Mouse (Mus musculus) lung, embryonic 14.5 days (tissue): ENCODE results near the gene Uba52. TPM values are rescaled to one million over a fixed set of nuclear protein-coding genes. Genes with fewer than 3 reads are reported as not detected.

Experiments
- ATAC-seq: fragments of 200-750 bp; cut with Nextera tagmentation; 2 replicates; pipeline ENCODE4 v1.8.0; 2017; ENCODE audit warnings: mild to moderate bottlenecking, moderate TSS enrichment, moderate library complexity; ENCODE audit not compliant: insufficient read depth
- DNase-seq: peaks from one replicate; pipeline ENCODE4 v3.0.0-alpha.2; 2015
- H3K27ac ChIP-seq: fragments of 300-500 bp; sonication (generic); 2 replicates; pipeline ENCODE4 v1.5.1; 2014; ENCODE audit warnings: low read depth, mild to moderate bottlenecking, moderate library complexity
- H3K27me3 ChIP-seq: fragments of 300-500 bp; sonication (generic); 2 replicates; pipeline ENCODE4 v1.6.1; 2014; ENCODE audit warnings: low read length, control low read depth; ENCODE audit not compliant: insufficient read depth
- H3K36me3 ChIP-seq: fragments of 300-500 bp; sonication (generic); 2 replicates; pipeline ENCODE4 v1.6.1; 2014; ENCODE audit warnings: control low read depth; ENCODE audit not compliant: insufficient read depth
- H3K4me1 ChIP-seq: fragments of 300-500 bp; sonication (generic); 2 replicates; pipeline ENCODE4 v1.6.1; 2014; ENCODE audit warnings: antibody characterized with exemption, control low read depth; ENCODE audit not compliant: insufficient read depth
- H3K4me2 ChIP-seq: fragments of 300-500 bp; sonication (generic); 2 replicates; pipeline ENCODE4 v1.6.1; 2014; ENCODE audit warnings: mild to moderate bottlenecking
- H3K4me3 ChIP-seq: fragments of 300-500 bp; sonication (generic); 2 replicates; pipeline ENCODE4 v1.5.1; 2014; ENCODE audit warnings: low read depth, low read length
- H3K9ac ChIP-seq: fragments of 300-500 bp; sonication (generic); 2 replicates; pipeline ENCODE4 v1.6.1; 2014
- H3K9me3 ChIP-seq: fragments of 300-500 bp; sonication (generic); 2 replicates; pipeline ENCODE4 v1.6.1; 2016; ENCODE audit warnings: low read depth, low read length, control low read depth
- CTCF ChIP-seq: IDR thresholded peaks from 2 replicates; pipeline ENCODE4 v1.5.1; 2016; ENCODE audit warnings: antibody characterized with exemption, low read depth
- WGBS: fragments of 180-500 bp; shearing (Covaris S2); extraction: QIAGEN DNeasy Blood & Tissue Kit; methylation state at CpG from one replicate; pipeline ENCODE4 v1.1.7; 2014; 5-methylcytosine and 5-hydroxymethylcytosine counted together
- polyA plus RNA-seq: library from polyadenylated mRNA; unstranded; fragments of >200 nt; fragmentation: Nextera tagmentation; extraction: Ambion mirVana; gene quantifications from 2 replicates; pipeline ENCODE4 v1.2.1, GENCODE M21; 2014

Uba52 gene
- polyA plus RNA-seq, 1 experiment from 2014 or later, result 1,036 TPM

GRCm38 (mm10) chr8:70464162-70464561, 46.4 kb downstream of the Uba52 start:
- TF ChIP-seq CTCF, result no peak
- H3K9ac ChIP-seq, result no peak overlapping the region
- ATAC-seq (no peak), DNase-seq (no peak)
- no peak overlapping the region for H3K4me3 ChIP-seq
- H3K36me3 ChIP-seq, result no peaks in the 10 kb centered on the region
- no peak overlapping the region for H3K4me2 ChIP-seq
- no peaks in the 10 kb centered on the region for H3K27me3 ChIP-seq
- WGBS, result 85% methylated on average over 6 of the region's 6 CpGs
- H3K9me3 ChIP-seq, result no peaks in the 10 kb centered on the region
- no peak overlapping the region for H3K27ac ChIP-seq
- H3K4me1 ChIP-seq, result no peaks in the 10 kb centered on the region

GRCm38 (mm10) chr8:70463306-70463705, 47.3 kb downstream of the Uba52 start:
- WGBS, result 71% methylated on average over 4 of the region's 4 CpGs

GRCm38 (mm10) chr8:70462516-70462813, 48.1 kb downstream of the Uba52 start:
- Histone ChIP-seq H3K9ac (no peak overlapping the region), H3K27ac (no peak overlapping the region), H3K4me1 (no peaks in the 10 kb centered on the region), H3K4me3 (no peak overlapping the region), H3K4me2 (no peak overlapping the region), H3K27me3 (no peaks in the 10 kb centered on the region), H3K36me3 (no peaks in the 10 kb centered on the region), H3K9me3 (no peaks in the 10 kb centered on the region)
- ATAC-seq (no peak), DNase-seq (no peak)
- WGBS, result 92% methylated on average over 8 of the region's 8 CpGs
- no peak for TF ChIP-seq CTCF

More at GRCm38 (mm10) chr8:70463306-70463705, 47.3 kb downstream of the Uba52 start:
- no peaks in the 10 kb centered on the region for H3K4me1 ChIP-seq
- ATAC-seq, result no peak
- no peak overlapping the region for H3K9ac ChIP-seq
- H3K36me3 ChIP-seq, result no peaks in the 10 kb centered on the region
- no peak overlapping the region for H3K4me3 ChIP-seq
- no peaks in the 10 kb centered on the region for H3K9me3 ChIP-seq
- no peak overlapping the region for H3K27ac ChIP-seq
- no peaks in the 10 kb centered on the region for H3K27me3 ChIP-seq
- no peak overlapping the region for H3K4me2 ChIP-seq
- no peak for TF ChIP-seq CTCF
- no peak for DNase-seq

GRCm38 (mm10) chr8:70461765-70462515, 48.7 kb downstream of the Uba52 start:
- peak; percentile 10; the same call in 1 of the 2 replicates for ATAC-seq
- WGBS, result 85% methylated on average over 16 of the region's 16 CpGs
- no peaks in the 10 kb centered on the region for H3K36me3 ChIP-seq

GRCm38 (mm10) chr8:70460606-70461005, 50.0 kb downstream of the Uba52 start:
- WGBS, result 69% methylated on average over 9 of the region's 9 CpGs
- no peak for TF ChIP-seq CTCF
- H3K4me2 ChIP-seq, result no peak overlapping the region

More at GRCm38 (mm10) chr8:70461765-70462515, 48.7 kb downstream of the Uba52 start:
- H3K9ac ChIP-seq, result no peak overlapping the region
- H3K27me3 ChIP-seq, result no peaks in the 10 kb centered on the region
- H3K4me2 ChIP-seq, result no peak overlapping the region
- no peak for TF ChIP-seq CTCF
- H3K4me1 ChIP-seq, result no peaks in the 10 kb centered on the region
- no peak overlapping the region for H3K4me3 ChIP-seq
- H3K27ac ChIP-seq, result no peak overlapping the region
- no peak for DNase-seq
- no peaks in the 10 kb centered on the region for H3K9me3 ChIP-seq

GRCm38 (mm10) chr8:70460199-70460598, 50.4 kb downstream of the Uba52 start:
- H3K9me3 ChIP-seq, result no peaks in the 10 kb centered on the region
- H3K27ac ChIP-seq, result no peak overlapping the region
- no peaks in the 10 kb centered on the region for H3K4me1 ChIP-seq
- H3K27me3 ChIP-seq, result no peaks in the 10 kb centered on the region
- no peak overlapping the region for H3K9ac ChIP-seq
- TF ChIP-seq CTCF, result no peak
- H3K4me3 ChIP-seq, result no peak overlapping the region
- no peak for DNase-seq
- no peak overlapping the region for H3K4me2 ChIP-seq
- WGBS, result 82% methylated on average over 5 of the region's 5 CpGs
- ATAC-seq, result no peak
- no peaks in the 10 kb centered on the region for H3K36me3 ChIP-seq

More at GRCm38 (mm10) chr8:70460606-70461005, 50.0 kb downstream of the Uba52 start:
- Histone ChIP-seq H3K9me3 (no peaks in the 10 kb centered on the region), H3K9ac (no peak overlapping the region), H3K27me3 (no peaks in the 10 kb centered on the region), H3K4me1 (no peaks in the 10 kb centered on the region), H3K4me3 (no peak overlapping the region), H3K36me3 (no peaks in the 10 kb centered on the region), H3K27ac (no peak overlapping the region)
- DNase-seq (no peak), ATAC-seq (no peak)

GRCm38 (mm10) chr8:70459636-70460035, 51.0 kb downstream of the Uba52 start:
- H3K9ac ChIP-seq, result no peak overlapping the region
- no peak overlapping the region for H3K4me3 ChIP-seq
- H3K4me1 ChIP-seq, result no peaks in the 10 kb centered on the region
- H3K27ac ChIP-seq, result no peak overlapping the region
- no peaks in the 10 kb centered on the region for H3K36me3 ChIP-seq
- ATAC-seq (no peak), DNase-seq (no peak)
- no peaks in the 10 kb centered on the region for H3K9me3 ChIP-seq
- TF ChIP-seq CTCF, result peak; percentile 31; the same call in 1 of the 2 replicates
- no peak overlapping the region for H3K4me2 ChIP-seq
- 97% methylated on average over 2 of the region's 2 CpGs for WGBS
- H3K27me3 ChIP-seq, result no peaks in the 10 kb centered on the region
